Mouse (Mus musculus) MN1 (cell line): ENCODE results near the gene Pold2.

ENCODE experiments used
- DNase-seq: peaks from one replicate; pipeline ENCODE4 v3.0.0-alpha.2; 2016; ENCODE audit warnings: low spot score

Pold2 gene

DNA sequence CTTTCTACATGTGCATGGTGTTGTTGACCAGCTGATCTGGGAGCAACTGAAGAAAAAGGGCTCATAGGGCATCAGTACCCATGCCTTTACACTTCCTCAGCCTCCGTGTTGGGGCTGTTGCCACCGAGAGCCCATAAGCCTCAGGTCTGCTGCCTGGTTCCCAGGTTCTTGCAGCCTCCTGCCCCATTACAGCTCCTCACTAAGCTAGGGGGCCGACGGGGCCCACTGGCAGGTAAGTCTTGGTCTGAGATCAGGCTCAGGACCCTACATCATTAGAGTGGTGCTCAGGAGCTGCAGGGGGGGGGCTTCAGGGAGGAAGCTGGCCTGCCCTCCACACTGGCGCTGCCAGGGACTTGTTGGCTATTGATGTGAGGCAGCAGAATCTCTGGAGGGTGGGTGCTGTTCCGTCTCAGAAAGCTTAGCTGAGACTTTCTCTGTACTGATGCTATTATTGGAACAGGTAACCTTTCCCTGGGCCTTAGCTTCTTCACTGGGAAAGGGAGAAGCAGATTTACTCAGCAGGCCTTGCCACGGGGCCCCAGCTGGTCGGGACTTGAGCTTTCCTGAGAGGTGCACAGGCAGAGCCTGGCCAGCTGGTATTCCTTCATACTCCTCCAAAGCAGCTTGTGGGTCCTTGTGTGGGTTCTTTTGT, 21.5 kb downstream of the Pold2 start:
- no peak for DNase-seq

DNA sequence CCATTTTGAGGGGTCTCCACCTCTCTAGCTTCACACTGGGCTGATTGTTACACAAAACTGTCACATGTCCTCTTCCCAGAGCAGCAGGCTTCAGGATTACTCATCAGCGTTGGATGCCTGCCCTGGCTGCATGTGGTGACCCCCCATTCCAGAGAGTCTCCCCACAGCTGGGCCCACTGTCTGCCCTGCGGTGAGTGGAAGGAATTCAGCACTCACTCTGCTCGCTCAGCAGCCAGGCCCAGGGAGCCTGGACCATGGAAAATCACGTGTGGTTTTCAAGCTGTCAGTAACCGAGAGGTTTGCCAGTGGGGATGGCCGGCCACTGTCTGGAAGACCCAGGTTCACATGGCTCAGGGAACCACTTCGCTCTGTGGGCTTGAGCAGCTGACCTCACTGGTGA, 22.2 kb downstream of the Pold2 start:
- DNase-seq = peak; percentile 72

DNA sequence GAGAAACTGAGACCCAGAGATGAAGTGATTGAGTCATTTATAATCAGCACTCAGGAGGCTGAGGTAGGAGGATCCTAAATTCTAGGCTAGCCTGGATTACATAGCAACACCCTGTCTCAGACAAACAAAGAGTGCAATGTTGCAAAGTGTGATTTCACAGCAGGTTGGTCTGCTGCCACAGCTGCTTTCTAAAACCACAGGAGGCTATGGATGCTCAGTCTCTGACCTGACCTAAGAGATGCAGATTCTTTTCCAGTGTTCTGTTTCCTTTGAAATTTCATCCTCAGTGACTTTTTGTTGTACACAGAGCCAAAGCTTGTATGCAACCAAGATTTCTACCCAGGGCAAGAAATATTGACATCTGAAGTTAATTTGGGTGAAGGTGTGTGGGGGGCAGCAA, 22.6 kb downstream of the Pold2 start:
- DNase-seq = peak; percentile 45

DNA sequence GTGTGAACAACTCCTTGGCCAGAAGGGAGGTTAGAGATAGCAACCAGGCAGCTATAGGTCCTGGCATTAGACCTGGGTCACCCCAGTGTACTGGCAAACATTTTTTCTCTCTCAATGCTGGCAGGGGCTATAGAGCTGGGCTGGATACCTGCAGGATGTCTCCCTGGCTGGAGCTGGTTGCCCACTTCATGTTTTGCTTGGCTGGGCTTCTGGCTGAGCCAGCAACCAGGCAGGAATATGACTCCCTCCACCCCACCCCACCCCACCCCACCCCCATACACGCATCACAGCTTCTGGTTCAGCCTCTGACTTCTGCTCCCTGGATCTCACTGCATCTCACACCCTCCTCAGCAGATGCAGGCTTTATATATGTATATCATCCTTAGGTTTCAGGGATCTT, 25.8 kb downstream of the Pold2 start:
- DNase-seq = no peak

DNA sequence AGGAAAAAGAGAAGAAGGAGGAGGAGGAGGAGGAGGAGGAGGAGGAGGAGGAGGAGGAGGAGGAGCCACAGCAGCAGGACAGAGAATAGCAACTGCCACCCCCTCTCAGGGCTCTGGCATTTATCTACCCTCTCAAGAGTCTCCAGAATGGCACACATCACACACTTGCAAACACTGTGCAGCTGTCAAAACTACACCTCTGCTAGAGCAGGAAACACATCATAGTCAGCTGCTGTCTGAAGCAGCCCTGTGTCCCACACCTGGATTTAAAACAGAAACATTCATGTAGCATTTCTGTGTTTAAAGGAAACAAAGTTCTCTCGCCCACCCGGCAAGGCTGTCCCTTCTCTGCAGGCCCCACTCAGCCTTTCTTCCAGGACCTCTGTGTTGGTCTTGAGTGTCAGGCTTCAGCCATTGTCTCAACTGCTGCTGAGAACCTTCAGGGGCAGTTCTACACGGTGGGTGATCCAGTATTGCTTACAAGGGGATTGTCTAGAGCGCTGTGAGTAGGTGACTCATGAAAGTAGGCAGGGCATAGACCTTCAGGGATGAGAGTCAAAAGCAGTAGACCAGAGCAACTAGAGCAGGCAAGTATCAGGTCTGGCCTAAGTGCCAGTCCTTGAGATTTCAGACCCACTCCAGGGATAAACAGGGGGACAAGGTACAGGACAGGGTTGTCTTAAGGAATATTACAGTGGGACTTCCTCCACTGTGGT, 26.9 kb downstream of the Pold2 start:
- no peak for DNase-seq

DNA sequence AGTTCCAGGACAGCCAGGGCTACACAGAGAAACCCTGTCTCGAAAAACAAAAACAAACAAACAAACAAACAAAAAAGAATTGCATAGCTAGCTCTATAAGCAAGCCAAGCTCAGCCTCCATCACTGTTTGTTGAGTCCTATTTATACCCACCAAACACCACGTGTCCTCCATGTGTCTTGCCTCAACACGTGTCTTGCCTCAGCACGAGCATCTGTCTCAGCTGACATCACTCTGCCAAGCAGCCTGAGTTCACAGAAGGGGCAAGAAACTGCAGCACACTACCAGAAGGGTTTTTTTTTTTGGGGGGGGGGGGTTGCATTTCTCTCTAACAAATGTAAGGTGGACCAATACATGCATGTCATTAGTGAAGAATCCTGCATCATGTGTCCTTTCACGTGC, 27.6 kb downstream of the Pold2 start:
- DNase-seq = no peak

DNA sequence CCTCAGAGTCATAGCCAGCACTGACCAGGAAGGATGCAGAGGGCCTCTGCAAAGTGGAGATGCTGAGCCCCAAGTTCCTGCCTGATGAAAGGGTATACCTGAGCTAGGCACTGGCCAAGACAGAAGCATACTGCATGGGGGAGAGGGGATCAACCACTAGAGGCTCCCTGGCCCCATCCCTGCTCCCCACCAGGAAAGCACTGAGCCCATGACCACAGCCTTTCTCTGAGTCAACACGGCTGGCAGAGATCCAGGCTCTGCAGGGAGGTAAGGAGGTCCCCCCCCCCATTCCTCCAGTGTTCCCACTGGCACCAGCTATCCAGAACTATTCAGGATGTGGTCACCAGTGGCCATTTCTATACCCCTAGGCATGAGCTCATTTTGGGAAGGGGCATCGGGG, 28.8 kb downstream of the Pold2 start:
- DNase-seq = peak; percentile 73

DNA sequence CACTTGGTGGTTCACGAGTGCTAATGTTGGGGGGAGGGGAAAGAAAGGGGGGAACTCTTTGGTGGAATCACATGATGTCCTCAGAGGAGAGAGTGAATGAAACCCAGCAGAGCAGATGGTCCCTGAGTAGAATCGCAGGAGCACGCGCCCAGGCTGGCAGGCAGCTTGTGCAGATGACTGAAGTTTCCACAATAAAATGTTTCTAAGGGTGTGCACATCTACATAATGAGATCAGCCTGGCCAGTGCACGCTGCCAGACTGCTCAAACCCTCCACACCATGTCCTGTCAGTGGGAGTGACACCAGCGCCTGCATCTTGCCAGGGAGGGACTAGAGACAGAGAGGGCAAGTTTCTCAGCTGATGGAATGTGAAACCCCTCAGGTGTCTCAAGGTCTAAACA, 29.4 kb downstream of the Pold2 start:
- DNase-seq = peak; percentile 89

DNA sequence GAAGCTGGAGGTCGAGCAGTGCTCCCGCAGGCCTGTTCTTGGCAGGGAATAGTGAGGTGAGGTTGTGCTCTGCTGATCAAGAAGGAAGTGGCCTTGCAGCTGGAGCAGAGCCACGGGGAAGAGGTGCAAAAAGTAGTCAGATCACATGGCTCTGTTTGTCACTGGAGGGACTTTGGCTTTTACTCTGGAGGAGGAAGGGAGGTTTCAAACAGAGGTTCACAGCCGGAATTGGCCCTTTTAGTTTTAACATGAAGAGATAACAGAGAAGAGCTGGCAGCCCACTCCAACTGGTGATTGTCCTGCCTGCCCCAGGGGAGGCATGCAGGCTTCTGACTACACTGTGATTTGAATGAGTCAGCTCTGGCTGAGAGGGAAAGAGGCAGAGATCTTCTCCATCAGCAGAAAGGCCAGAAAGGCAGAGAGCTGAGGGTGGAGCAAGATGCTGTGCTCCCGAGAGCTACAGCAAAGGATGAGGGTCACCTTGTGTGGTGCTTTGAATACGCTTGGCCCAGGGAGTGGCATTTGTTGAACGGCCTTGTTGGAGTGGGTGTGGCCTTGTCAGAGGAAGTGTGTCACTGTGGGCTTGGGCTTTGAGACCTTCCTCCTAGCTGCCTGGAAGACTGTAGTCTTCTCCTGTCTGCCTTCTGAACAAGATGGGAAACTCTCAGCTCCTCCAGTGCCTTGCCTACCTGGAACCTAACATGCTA, 31.3 kb downstream of the Pold2 start:
- DNase-seq = peak; percentile 86

DNA sequence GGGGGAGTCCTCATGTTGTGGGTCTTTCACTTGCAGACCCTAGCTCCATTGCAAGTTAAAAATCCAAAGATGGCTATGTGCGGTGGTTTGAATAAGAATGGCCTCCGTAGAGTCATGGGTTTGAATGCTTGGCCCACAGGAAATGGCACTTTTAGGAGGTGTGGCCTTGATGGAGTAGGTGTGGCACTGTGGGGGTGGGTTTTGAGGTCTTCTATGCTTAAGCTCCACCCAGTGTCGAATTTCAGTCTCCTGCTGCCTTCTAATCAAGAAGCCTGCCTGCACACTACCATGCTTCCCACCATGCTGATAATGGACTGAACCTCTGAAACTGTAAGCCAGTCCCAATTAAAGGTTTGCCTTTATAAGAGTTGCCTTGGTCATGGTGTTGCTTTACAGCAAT, 35.0 kb downstream of the Pold2 start:
- no peak for DNase-seq

DNA sequence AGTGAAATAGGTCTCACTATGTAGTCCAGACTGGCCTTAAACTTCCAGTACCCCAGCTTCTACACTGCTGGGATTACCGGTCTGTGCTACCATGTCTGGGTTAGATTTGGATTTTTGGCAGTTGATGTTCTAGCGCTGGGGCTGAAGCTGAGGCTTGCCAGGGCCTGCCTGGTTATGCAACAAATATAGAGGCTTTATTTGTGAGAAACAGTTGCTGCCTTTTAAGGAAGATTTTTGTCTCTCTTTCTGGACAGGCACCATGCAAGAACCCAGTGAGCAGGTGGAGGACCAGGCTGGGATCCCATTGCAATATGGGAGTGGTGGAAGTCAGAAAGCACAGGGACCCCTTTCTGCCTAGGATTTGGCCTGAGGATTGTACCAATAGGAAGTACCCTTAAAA, 36.3 kb downstream of the Pold2 start:
- DNase-seq = no peak

DNA sequence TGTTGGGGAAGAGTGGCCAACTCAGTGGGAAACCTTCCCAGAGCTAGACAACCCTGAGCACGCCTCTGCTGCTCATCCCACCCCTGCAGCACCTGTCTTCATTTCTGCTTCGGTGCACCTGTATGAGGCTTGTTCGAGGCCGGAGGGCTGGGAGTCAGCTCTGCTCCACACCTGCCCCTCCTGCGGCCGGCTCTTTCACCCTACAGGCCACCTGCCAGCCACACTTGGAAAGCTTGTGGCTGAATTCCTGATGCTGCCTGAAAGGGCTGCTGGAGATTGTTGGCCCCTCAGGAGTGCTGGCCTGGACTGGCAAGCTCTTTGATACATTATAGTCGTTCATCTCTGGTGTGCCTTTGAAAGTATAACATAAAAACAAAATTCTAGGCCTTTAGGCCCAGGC, 37.7 kb downstream of the Pold2 start:
- no peak for DNase-seq

DNA sequence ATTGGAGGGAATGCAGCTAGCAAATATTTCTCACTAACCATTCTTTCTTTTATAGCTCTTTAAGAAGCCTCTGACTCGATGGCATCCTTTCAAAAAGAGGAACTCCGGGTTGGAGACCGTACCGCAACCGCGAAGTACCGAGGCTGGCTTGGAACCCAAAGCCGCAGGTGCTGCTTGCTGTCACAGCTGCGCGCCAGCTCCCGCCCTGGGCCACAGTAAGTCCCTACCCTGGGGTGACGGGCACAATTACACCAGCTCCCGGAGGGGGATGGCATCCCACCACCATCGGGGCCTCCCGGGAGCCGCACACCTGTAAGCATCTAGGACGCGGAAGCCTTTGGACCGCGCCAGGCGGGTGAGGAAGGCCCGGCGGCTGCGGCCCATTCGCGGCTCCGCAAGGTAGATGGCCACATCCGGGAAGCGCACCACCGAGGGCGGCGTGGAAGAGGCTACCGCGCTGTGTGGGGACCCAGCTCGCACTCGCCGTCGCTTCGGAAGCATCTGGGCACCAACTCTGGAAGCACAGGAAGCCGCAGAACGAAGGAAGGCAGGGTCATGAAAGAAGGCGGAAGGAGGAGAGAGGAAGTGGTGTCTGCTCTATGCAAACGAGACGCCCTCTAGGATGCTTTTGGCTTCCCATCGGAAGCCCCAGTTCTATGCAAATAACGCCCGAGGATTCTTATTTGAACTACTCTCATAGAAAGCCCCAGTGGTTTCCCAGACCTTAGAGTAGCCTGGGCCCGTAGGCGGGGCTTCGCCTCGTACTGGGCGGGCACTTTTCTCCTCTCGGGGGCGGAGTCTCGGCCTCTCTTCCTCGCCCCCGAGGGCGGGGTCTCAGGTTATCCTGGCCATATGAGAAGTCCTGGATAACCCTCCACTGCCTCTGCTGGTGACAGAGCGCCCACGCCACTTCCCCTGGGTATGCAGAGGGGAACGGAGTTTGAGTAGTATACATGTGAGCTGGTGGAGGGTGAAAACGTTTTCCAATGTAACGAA, 40.5 kb downstream of the Pold2 start, which contains the start of gene Polm:
TSS of gene Polm (minus strand) at position 766 of the 996 bp plus-strand sequence.
- DNase-seq = peak; percentile 99

DNA sequence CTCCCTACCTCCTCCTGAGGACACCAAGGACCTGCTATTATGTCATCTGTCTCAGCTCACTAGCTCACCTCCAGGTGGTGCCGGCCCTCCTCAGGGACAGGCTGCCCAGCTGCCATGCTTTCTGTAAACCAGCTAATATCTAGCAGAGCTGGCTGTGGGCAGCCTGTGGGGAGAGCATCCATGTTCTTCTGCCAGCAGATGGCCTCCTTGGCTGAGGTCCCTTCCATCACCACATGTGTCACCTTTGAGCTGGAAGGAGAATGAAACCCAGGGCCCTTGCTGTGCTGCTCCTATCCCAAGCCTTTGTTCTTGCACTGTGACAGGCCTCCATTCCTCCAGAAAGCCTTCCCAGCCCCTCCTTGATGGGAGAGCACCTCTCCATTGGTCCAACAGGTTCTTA, 42.0 kb downstream of the Pold2 start:
- DNase-seq = peak; percentile 90

DNA sequence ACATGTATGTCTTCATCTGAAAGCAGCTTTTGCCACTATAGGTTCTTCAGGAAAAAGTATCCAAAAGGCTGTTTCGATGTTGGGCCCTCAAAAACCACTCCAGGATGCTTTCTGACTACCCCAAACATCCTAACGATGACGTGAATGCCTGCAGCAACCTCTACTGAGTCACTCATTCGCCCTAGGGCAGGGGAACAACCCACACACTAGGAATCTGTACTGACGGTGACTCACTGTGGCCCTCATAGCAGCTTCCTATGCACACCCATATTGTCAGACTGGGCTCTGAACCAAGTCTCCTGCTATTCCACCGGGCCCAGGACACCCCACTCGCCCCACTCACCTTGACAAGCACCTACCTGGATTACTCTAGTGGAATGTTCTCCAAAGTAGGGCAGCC, 43.0 kb downstream of the Pold2 start:
- DNase-seq = no peak

DNA sequence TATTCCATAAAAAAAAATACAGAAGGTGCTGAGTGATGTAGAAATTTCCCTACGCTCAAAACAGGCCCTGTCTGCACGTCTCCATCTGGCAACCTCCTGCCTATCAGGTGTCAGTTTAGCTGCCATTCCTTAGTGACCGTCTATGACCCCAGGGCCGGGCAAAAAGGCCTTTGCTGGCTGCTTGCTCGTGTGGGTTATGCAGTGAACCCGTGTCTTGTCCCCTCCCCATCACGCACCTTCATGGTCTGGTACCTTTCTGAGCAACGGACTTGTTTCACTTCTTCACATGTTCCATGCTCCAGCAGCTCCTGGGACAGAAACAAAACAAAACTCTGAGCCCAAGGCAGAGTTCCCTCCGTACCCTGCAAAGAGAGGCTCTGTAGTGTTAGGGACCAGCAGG, 43.6 kb downstream of the Pold2 start:
- no peak for DNase-seq

DNA sequence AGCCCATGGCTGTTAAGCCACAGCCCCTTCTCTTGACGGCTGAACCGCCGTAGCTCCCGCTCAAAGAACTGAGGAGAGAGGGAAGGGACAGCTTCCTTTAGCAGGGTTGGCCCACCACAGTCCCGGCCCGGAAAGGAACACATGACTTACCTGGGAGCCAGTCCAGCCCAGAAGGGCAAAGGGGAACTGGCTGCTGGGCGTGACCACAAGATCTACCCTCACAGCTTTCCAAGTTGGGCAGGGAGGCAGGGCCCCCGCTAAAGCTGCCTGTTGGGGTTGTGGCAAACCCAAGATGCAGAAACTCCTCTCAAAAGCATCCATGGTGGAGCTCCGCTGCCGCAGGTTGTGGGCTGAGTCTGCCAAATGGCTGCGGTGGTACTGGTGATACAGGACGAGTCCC, 48.8 kb downstream of the Pold2 start:
- no peak for DNase-seq

DNA sequence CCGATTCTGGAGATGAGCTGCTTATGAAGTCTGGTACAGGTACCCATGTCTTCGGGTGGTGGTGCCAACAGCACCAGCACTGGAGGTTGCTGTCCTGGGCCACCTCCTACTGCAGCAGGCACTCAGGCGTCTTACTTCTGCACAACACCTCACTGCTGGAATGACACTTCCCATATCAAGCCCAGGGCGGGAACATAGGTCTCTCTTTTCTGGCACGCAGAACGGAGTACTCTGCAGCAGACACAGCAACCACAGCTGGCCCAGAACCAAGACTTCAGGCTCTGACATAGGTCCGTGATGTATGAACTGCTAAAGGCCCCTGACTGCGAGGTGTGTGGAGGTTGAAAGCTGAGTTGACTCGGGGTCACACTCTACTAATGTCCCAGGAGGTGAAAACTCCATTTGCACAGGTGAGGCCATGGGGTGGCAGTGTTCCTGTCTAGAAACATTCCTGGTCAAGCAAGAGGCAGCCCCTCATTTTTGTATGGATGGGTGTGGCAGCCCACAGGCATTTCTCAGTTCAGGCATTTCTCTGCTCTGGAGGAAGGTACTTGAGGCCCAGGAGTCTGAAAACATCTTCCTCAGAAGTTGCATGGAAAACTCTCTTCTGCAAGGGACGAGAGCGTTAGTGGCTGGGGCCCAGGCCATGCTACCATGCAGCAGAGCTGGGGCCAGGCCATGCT, 49.4 kb downstream of the Pold2 start:
- no peak for DNase-seq

DNA sequence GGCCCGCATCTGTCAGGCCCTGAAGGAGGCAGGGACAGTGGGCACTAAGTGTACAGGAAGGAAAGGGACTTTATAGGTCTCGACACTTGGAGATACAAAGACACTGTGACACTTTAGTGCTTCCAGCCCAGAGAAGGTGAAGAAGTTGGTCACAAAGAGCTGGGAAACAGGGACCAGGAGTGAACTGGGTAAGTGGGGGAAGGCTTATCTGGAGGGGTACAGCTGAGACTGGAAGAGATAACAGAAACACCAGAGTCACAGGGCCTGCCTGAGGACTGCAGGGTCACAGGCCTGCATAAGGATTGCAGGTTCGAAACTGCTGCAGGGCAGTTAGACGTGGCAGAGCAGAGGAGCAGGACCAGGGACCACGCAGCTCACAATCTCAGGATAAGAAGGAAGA, 50.2 kb downstream of the Pold2 start:
- no peak for DNase-seq

DNA sequence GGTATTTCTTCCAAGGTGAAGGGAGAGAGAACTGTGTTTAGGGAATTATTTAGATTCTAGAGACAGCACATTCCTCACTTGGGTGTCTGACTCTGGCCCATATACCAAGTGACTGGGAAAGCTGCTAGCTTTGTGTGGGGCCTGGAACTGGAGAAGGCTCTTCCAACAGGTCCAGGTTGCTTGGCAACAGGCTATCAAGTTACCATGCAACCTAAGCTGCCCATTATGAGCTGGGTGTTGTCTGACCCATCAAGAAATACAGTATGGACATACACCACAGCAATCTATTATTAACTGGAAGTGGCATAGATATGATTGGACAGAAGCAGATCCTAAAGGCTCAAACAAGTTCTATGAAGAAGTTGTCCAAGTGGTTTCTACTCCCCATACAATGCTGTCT, 52.7 kb downstream of the Pold2 start:
- no peak for DNase-seq
